Mouse (Mus musculus) lung, embryonic 14.5 days (tissue): ENCODE measurements around the gene Htr2c. TPM values are rescaled to one million over a fixed set of nuclear protein-coding genes. Genes with fewer than 3 reads are reported as not detected.

Experiments used
- ATAC-seq: fragments of 200-750 bp; cut with Nextera tagmentation; 2 replicates; pipeline ENCODE4 v1.8.0; 2017; ENCODE audit warnings: mild to moderate bottlenecking, moderate TSS enrichment, moderate library complexity; ENCODE audit not compliant: insufficient read depth
- DNase-seq: peaks from one replicate; pipeline ENCODE4 v3.0.0-alpha.2; 2015
- H3K27ac ChIP-seq: fragments of 300-500 bp; sonication (generic); 2 replicates; pipeline ENCODE4 v1.5.1; 2014; ENCODE audit warnings: low read depth, mild to moderate bottlenecking, moderate library complexity
- H3K27me3 ChIP-seq: fragments of 300-500 bp; sonication (generic); 2 replicates; pipeline ENCODE4 v1.6.1; 2014; ENCODE audit warnings: low read length, control low read depth; ENCODE audit not compliant: insufficient read depth
- H3K36me3 ChIP-seq: fragments of 300-500 bp; sonication (generic); 2 replicates; pipeline ENCODE4 v1.6.1; 2014; ENCODE audit warnings: control low read depth; ENCODE audit not compliant: insufficient read depth
- H3K4me1 ChIP-seq: fragments of 300-500 bp; sonication (generic); 2 replicates; pipeline ENCODE4 v1.6.1; 2014; ENCODE audit warnings: antibody characterized with exemption, control low read depth; ENCODE audit not compliant: insufficient read depth
- H3K4me2 ChIP-seq: fragments of 300-500 bp; sonication (generic); 2 replicates; pipeline ENCODE4 v1.6.1; 2014; ENCODE audit warnings: mild to moderate bottlenecking
- H3K4me3 ChIP-seq: fragments of 300-500 bp; sonication (generic); 2 replicates; pipeline ENCODE4 v1.5.1; 2014; ENCODE audit warnings: low read depth, low read length
- H3K9ac ChIP-seq: fragments of 300-500 bp; sonication (generic); 2 replicates; pipeline ENCODE4 v1.6.1; 2014
- H3K9me3 ChIP-seq: fragments of 300-500 bp; sonication (generic); 2 replicates; pipeline ENCODE4 v1.6.1; 2016; ENCODE audit warnings: low read depth, low read length, control low read depth
- CTCF ChIP-seq: IDR thresholded peaks from 2 replicates; pipeline ENCODE4 v1.5.1; 2016; ENCODE audit warnings: antibody characterized with exemption, low read depth
- WGBS: fragments of 180-500 bp; shearing (Covaris S2); extraction: QIAGEN DNeasy Blood & Tissue Kit; methylation state at CpG from one replicate; pipeline ENCODE4 v1.1.7; 2014; 5-methylcytosine and 5-hydroxymethylcytosine counted together
- microRNA counts: library from miRNA; unstranded; fragments of <30 nt; microRNA quantifications from one replicate; lab custom pipeline; 2016
- microRNA-seq: library from miRNA; unstranded; fragments of <30 nt; microRNA quantifications from one replicate; pipeline ENCODE4, GENCODE M21; 2016; ENCODE audit warnings: borderline number of aligned reads
- polyA plus RNA-seq: library from polyadenylated mRNA; unstranded; fragments of >200 nt; fragmentation: Nextera tagmentation; extraction: Ambion mirVana; gene quantifications from 2 replicates; pipeline ENCODE4 v1.2.1, GENCODE M21; 2014

The Htr2c gene
- polyA plus RNA-seq, 1 experiment from 2014 or later = not detected

- Histone ChIP-seq H3K9ac (no peak overlapping the region), H3K27ac (no peak overlapping the region), H3K4me2 (no peak overlapping the region), H3K36me3 (no peaks in the 10 kb centered on the region), H3K4me1 (no peaks in the 10 kb centered on the region), H3K4me3 (no peak overlapping the region), H3K9me3 (no peaks in the 10 kb centered on the region), H3K27me3 (no peaks in the 10 kb centered on the region)
- no peak for TF ChIP-seq CTCF
- ATAC-seq (no peak), DNase-seq (peak; percentile 8)
- 46% methylated on average over 2 of the region's 2 CpGs for whole genome bisulfite sequencing
Observed at GRCm38 (mm10) chrX:147238806-147239542, 276.7 kb downstream of the Htr2c start.

MicroRNAs within 50 kb of the gene (microRNA counts, 519-probe panel; counts per million panel counts)
- microRNA mmu-miR-448 (lab: Ali Mortazavi, UCI) (2,171 counts per million, percentile 30 among the panel's probes with 10 or more counts), microRNA mmu-miR-764-3p (lab: Ali Mortazavi, UCI) (30.5 counts per million), microRNA mmu-miR-764-5p (lab: Ali Mortazavi, UCI) (2,650 counts per million, percentile 49 among the panel's probes with 10 or more counts)

Small RNA genes lying within 50 kb of the gene (microRNA-seq; reads per million reads assigned to microRNA genes)
- gene Gm22650 (not detected), gene Gm24627 (not detected), gene Mir1264 (not detected), gene Mir1298 (0.71 reads per million), gene Mir1912 (not detected), gene Mir448 (not detected), gene Mir764 (not detected)
